Mouse (Mus musculus): Measurements from ENCODE around the gene Ache. TPM values are rescaled to one million over a fixed set of nuclear protein-coding genes. Genes with fewer than 3 reads are reported as not detected.

Gene Ache
- polyA plus RNA-seq, 1 experiment from 2014 or later = 6.2 TPM

DNA sequence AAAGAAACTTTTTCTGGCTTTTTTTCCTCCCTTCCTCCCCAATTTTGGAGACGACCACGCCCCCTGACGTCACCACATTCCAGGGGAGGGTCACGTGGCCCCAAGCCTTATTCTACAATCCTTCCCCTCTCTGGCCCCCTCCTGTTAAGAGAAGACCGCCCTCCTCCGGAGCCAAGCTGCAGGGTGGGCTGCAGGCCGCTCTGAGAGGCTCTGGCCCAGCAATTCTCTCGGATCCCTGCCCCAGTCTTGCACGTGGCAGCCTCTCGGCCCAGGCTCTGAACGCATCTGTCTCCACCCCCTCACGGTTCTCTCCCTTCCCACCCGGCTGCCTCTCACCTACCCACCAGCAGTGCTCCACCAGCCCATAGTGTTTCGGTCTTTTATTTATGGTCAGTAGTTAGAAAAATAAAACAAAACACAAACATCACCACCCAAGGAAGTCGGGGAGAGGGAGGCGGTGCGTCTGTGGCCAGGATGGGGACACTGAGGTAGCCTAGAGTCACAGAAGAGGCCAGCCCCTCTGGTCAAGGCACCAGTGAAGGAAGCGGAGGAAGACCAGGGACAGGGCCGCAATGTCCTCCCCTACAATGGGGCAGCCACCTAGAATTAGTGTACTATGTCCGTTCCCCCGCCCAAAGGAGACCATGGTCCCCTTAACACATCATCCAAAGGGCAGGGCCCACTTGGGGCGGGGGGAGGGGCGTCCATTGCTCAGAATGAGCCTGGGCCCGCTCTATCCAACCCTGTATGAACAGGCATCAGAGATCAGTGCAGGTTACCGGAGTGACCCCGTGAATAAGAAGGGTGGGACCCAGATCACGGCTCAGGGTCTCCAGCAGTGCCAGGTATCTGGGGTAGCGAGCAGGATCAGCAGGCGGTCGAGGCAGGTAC, 27.1 kb downstream of the Ache start, which contains the start of gene Trip6:
Trip6 (minus strand) TSS at position 212 of the 891 bp plus-strand sequence.
- H3K4me3 ChIP-seq (ENCODE audit: low read depth, low read length) = peak within 1 kb of the TSS; percentile 40
- peaks cover 13% of the 10 kb centered on the region for H3K4me1 ChIP-seq (replicated peaks; ENCODE audit: control insufficient read depth, insufficient read depth, low read length)
- H3K27ac ChIP-seq (ENCODE audit: low read depth, low read length) = peak within 1 kb of the TSS; percentile 40
- peak within 1 kb of the TSS; percentile 65 for H3K4me2 ChIP-seq (replicated peaks; ENCODE audit: low read depth, low read length)
- peak; percentile 93 for DNase-seq (ENCODE audit: low spot score)
- H3K36me3 ChIP-seq (ENCODE audit: control insufficient read depth, insufficient read depth, low read length) = 0 out of 2 replicates have a peak, but pooled peaks cover 3% of the 10 kb centered on the region
- ATAC-seq (ENCODE audit: low FRiP score) = peak; percentile 87
- 15% methylated on average over 30 of the region's 30 CpGs for WGBS
- H3K9ac ChIP-seq (ENCODE audit: low read depth, low read length) = peak within 1 kb of the TSS; percentile 72
- no peaks in the 10 kb centered on the region for H3K9me3 ChIP-seq (ENCODE audit: control insufficient read depth, low read length)
- H3K27me3 ChIP-seq (ENCODE audit: control insufficient read depth, insufficient read depth, low read length) = no peaks in the 10 kb centered on the region

DNA sequence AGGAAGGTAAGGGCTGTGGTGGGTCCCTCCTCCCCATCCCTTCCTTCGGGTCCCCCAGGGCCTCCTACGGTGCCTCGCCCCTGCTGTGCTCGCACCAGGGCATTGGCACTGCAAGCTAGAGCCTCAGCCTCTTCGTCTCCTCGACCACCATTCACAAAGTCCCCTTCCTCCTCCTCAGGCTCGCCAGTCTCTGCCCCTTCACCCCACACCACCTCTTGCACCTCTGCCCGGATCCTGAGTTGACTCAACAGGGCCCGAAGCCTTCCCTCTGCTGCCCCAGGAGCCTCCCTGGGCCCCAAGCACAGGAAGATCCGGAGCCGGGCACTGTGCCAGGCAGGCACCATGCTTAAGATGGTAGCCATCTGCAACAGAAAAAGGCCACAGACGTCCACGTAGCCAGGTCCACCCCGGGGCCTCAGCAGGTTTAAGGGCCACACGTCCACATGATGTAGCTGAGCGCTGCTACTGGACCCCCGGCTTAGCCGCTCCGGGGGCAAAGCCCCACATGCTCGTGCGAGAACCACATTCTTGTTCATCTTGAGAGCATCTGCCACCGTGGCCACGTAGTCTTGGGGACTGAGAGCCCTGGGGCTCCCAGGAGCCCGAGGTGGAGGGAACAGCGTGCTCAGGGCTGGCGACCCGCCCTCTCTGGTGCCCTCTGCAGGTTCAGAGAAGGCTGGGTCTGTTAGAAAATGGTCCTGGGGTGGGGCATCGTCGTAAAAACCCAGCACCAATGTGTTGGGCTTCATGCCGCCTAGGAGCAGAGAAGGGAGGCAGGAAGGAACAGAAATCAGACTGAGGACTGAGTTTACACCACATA, 28.0 kb downstream of the Ache start:
- Histone ChIP-seq H3K4me1 (replicated peaks; ENCODE audit: control insufficient read depth, insufficient read depth, low read length) (peaks cover 13% of the 10 kb centered on the region), H3K27me3 (ENCODE audit: control insufficient read depth, insufficient read depth, low read length) (no peaks in the 10 kb centered on the region), H3K9me3 (ENCODE audit: control insufficient read depth, low read length) (no peaks in the 10 kb centered on the region), H3K27ac (ENCODE audit: low read depth, low read length) (no peak overlapping the region), H3K36me3 (ENCODE audit: control insufficient read depth, insufficient read depth, low read length) (0 out of 2 replicates have a peak, but pooled peaks cover 3% of the 10 kb centered on the region), H3K4me2 (replicated peaks; ENCODE audit: low read depth, low read length) (peak overlapping the region; percentile 65; the same call in 1 of the 2 replicates), H3K9ac (ENCODE audit: low read depth, low read length) (peak overlapping the region; percentile 72; the same call in 1 of the 2 replicates), H3K4me3 (ENCODE audit: low read depth, low read length) (no peak overlapping the region)
- ATAC-seq (ENCODE audit: low FRiP score) (no peak; the same call in 1 of the 2 replicates), DNase-seq (ENCODE audit: low spot score) (peak; percentile 54)
- 37% methylated on average over 29 of the region's 30 CpGs for WGBS

- H3K27me3 ChIP-seq (ENCODE audit: control insufficient read depth, insufficient read depth, low read length) = no peaks in the 10 kb centered on the region
- no peak for ATAC-seq (ENCODE audit: low FRiP score)
- no peak overlapping the region for H3K27ac ChIP-seq (ENCODE audit: low read depth, low read length)
- 0 out of 2 replicates have a peak, but pooled peaks cover 7% of the 10 kb centered on the region for H3K36me3 ChIP-seq (ENCODE audit: control insufficient read depth, insufficient read depth, low read length)
- no peak for DNase-seq (ENCODE audit: low spot score)
- H3K4me1 ChIP-seq (replicated peaks; ENCODE audit: control insufficient read depth, insufficient read depth, low read length) = peaks cover 13% of the 10 kb centered on the region
- no peaks in the 10 kb centered on the region for H3K9me3 ChIP-seq (ENCODE audit: control insufficient read depth, low read length)
- no peak overlapping the region for H3K9ac ChIP-seq (ENCODE audit: low read depth, low read length)
- WGBS = 89% methylated on average over 8 of the region's 8 CpGs
- H3K4me3 ChIP-seq (ENCODE audit: low read depth, low read length) = no peak overlapping the region
- no peak overlapping the region for H3K4me2 ChIP-seq (replicated peaks; ENCODE audit: low read depth, low read length)
These were observed 30.0 kb downstream of the Ache start for GRCm38 (mm10) chr5:137317361-137317760.

- no peak overlapping the region for H3K4me2 ChIP-seq (replicated peaks; ENCODE audit: low read depth, low read length)
- no peak overlapping the region for H3K27ac ChIP-seq (ENCODE audit: low read depth, low read length)
- no peak overlapping the region for H3K4me3 ChIP-seq (ENCODE audit: low read depth, low read length)
- H3K27me3 ChIP-seq (ENCODE audit: control insufficient read depth, insufficient read depth, low read length) = no peaks in the 10 kb centered on the region
- H3K4me1 ChIP-seq (replicated peaks; ENCODE audit: control insufficient read depth, insufficient read depth, low read length) = peaks cover 13% of the 10 kb centered on the region
- DNase-seq (ENCODE audit: low spot score) (no peak), ATAC-seq (ENCODE audit: low FRiP score) (no peak)
- 0 out of 2 replicates have a peak, but pooled peaks cover 8% of the 10 kb centered on the region for H3K36me3 ChIP-seq (ENCODE audit: control insufficient read depth, insufficient read depth, low read length)
- 79% methylated on average over 1 of the region's 1 CpGs for WGBS
- H3K9ac ChIP-seq (ENCODE audit: low read depth, low read length) = no peak overlapping the region
- no peaks in the 10 kb centered on the region for H3K9me3 ChIP-seq (ENCODE audit: control insufficient read depth, low read length)
These were observed 31.3 kb downstream of the Ache start for GRCm38 (mm10) chr5:137318570-137318969.

- 95% methylated on average over 3 of the region's 3 CpGs for WGBS
- DNase-seq (ENCODE audit: low spot score) (no peak), ATAC-seq (ENCODE audit: low FRiP score) (no peak)
- no peak overlapping the region for H3K4me3 ChIP-seq (ENCODE audit: low read depth, low read length)
- no peak overlapping the region for H3K4me2 ChIP-seq (replicated peaks; ENCODE audit: low read depth, low read length)
- no peaks in the 10 kb centered on the region for H3K9me3 ChIP-seq (ENCODE audit: control insufficient read depth, low read length)
- no peaks in the 10 kb centered on the region for H3K4me1 ChIP-seq (replicated peaks; ENCODE audit: control insufficient read depth, insufficient read depth, low read length)
- no peaks in the 10 kb centered on the region for H3K27me3 ChIP-seq (ENCODE audit: control insufficient read depth, insufficient read depth, low read length)
- H3K27ac ChIP-seq (ENCODE audit: low read depth, low read length) = no peak overlapping the region
- no peak overlapping the region for H3K9ac ChIP-seq (ENCODE audit: low read depth, low read length)
- 0 out of 2 replicates have a peak, but pooled peaks cover 8% of the 10 kb centered on the region for H3K36me3 ChIP-seq (ENCODE audit: control insufficient read depth, insufficient read depth, low read length)
These were observed 33.7 kb downstream of the Ache start for GRCm38 (mm10) chr5:137320996-137321395.

- DNase-seq (ENCODE audit: low spot score) = no peak
- WGBS = 92% methylated on average over 7 of the region's 7 CpGs
- Histone ChIP-seq H3K27ac (ENCODE audit: low read depth, low read length) (no peak overlapping the region), H3K4me3 (ENCODE audit: low read depth, low read length) (no peak overlapping the region), H3K27me3 (ENCODE audit: control insufficient read depth, insufficient read depth, low read length) (no peaks in the 10 kb centered on the region), H3K4me2 (replicated peaks; ENCODE audit: low read depth, low read length) (no peak overlapping the region), H3K9me3 (ENCODE audit: control insufficient read depth, low read length) (no peaks in the 10 kb centered on the region), H3K9ac (ENCODE audit: low read depth, low read length) (no peak overlapping the region), H3K36me3 (ENCODE audit: control insufficient read depth, insufficient read depth, low read length) (no peaks in the 10 kb centered on the region), H3K4me1 (replicated peaks; ENCODE audit: control insufficient read depth, insufficient read depth, low read length) (no peaks in the 10 kb centered on the region)
- no peak for ATAC-seq (ENCODE audit: low FRiP score)
These were observed 43.6 kb downstream of the Ache start for GRCm38 (mm10) chr5:137330910-137331309.

DNA sequence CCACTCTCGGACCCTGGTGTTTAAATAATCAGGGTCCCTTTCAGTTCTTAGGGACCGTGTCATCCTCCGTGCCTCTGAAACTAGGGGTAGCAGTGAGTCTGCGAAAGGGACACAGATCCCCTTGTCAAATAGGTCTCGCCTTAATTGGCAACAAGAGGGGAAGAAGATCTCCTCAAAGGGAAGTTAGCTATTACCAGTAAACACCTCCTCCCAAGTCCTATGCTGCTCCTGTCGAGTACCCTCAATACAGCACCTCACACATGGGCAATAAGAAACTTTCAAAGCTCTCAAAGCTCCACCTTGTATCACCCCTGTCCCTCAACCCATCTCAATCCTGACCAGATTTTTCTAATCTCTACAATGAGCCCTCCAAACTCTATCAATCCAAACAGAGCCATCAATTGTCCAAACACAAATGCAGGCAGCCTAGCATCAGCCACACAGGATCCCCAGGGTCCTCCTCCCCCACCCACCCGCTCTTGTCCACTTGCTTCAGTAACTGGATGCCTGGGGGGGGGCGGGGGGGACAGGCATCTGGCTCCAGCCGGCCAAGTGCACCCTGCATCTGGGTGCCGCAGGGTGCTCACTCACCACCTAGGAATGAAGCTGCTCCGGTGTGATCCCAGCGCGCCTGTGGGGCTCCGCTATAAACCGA, 45.7 kb downstream of the Ache start:
- peak overlapping the region; percentile 60 for H3K27ac ChIP-seq (ENCODE audit: low read depth, low read length)
- H3K9ac ChIP-seq (ENCODE audit: low read depth, low read length) = peak overlapping the region; percentile 71
- 22% methylated on average over 15 of the region's 15 CpGs for WGBS
- DNase-seq (ENCODE audit: low spot score) (no peak), ATAC-seq (ENCODE audit: low FRiP score) (peak; percentile 58)
- peak overlapping the region; percentile 93 for H3K4me2 ChIP-seq (replicated peaks; ENCODE audit: low read depth, low read length)
- no peaks in the 10 kb centered on the region for H3K27me3 ChIP-seq (ENCODE audit: control insufficient read depth, insufficient read depth, low read length)
- H3K4me3 ChIP-seq (ENCODE audit: low read depth, low read length) = peak overlapping the region; percentile 67
- no peaks in the 10 kb centered on the region for H3K9me3 ChIP-seq (ENCODE audit: control insufficient read depth, low read length)
- H3K36me3 ChIP-seq (ENCODE audit: control insufficient read depth, insufficient read depth, low read length) = no peaks in the 10 kb centered on the region
- H3K4me1 ChIP-seq (replicated peaks; ENCODE audit: control insufficient read depth, insufficient read depth, low read length) = no peaks in the 10 kb centered on the region

GRCm38 (mm10) chr5:137333512-137334174, 46.3 kb downstream of the Ache start, which contains the start of gene Slc12a9:
Slc12a9 (minus strand) TSS chr5:137333597.
- Histone ChIP-seq H3K4me3 (ENCODE audit: low read depth, low read length) (peak within 1 kb of the TSS; percentile 67), H3K4me2 (replicated peaks; ENCODE audit: low read depth, low read length) (peak within 1 kb of the TSS; percentile 93), H3K27ac (ENCODE audit: low read depth, low read length) (peak within 1 kb of the TSS; percentile 60), H3K9me3 (ENCODE audit: control insufficient read depth, low read length) (no peaks in the 10 kb centered on the region), H3K36me3 (ENCODE audit: control insufficient read depth, insufficient read depth, low read length) (no peaks in the 10 kb centered on the region), H3K27me3 (ENCODE audit: control insufficient read depth, insufficient read depth, low read length) (no peaks in the 10 kb centered on the region), H3K9ac (ENCODE audit: low read depth, low read length) (peak within 1 kb of the TSS; percentile 71), H3K4me1 (replicated peaks; ENCODE audit: control insufficient read depth, insufficient read depth, low read length) (no peaks in the 10 kb centered on the region)
- DNase-seq (ENCODE audit: low spot score) (peak; percentile 97), ATAC-seq (ENCODE audit: low FRiP score) (peak; percentile 92)
- WGBS = under 1% methylated on average over 44 of the region's 44 CpGs
